Mouse (Mus musculus) forebrain, embryonic 14.5 days (tissue): Measurements from ENCODE around the gene Hmgxb4. TPM values are rescaled to one million over a fixed set of nuclear protein-coding genes. Genes with fewer than 3 reads are reported as not detected.

Source experiments
- ATAC-seq: fragments of 200-750 bp; cut with Nextera tagmentation; 2 replicates; pipeline ENCODE4 v1.8.0; 2017; ENCODE audit warnings: mild to moderate bottlenecking, moderate library complexity
- DNase-seq: peaks from one replicate; pipeline ENCODE4 v3.0.0-alpha.2; 2015; ENCODE audit warnings: low spot score
- H3K27ac ChIP-seq: fragments of 300-500 bp; sonication (generic); 2 replicates; pipeline ENCODE4 v1.5.1; 2014; ENCODE audit warnings: low read depth, mild to moderate bottlenecking, control low read depth, low read length, moderate library complexity
- H3K27me3 ChIP-seq: fragments of 300-500 bp; sonication (generic); replicated peaks from 2 replicates; pipeline ENCODE4 v1.6.1; 2014; ENCODE audit warnings: low read length, control low read depth, mixed read lengths; ENCODE audit not compliant: control insufficient read depth, insufficient read depth
- H3K36me3 ChIP-seq: fragments of 300-500 bp; sonication (generic); 2 replicates; pipeline ENCODE4 v1.6.1; 2014; ENCODE audit warnings: low read length, control low read depth; ENCODE audit not compliant: control insufficient read depth, insufficient read depth
- H3K4me1 ChIP-seq: fragments of 300-500 bp; sonication (generic); 2 replicates; pipeline ENCODE4 v1.6.1; 2014; ENCODE audit warnings: antibody characterized with exemption, low read length, control low read depth; ENCODE audit not compliant: control insufficient read depth, insufficient read depth
- H3K4me2 ChIP-seq: fragments of 300-500 bp; sonication (generic); 2 replicates; pipeline ENCODE4 v1.6.1; 2014; ENCODE audit warnings: mild to moderate bottlenecking, control low read depth, low read length
- H3K4me3 ChIP-seq: fragments of 300-500 bp; sonication (generic); 2 replicates; pipeline ENCODE4 v1.5.1; 2014; ENCODE audit warnings: low read depth, low read length, control low read depth
- H3K9ac ChIP-seq: fragments of 300-500 bp; sonication (generic); 2 replicates; pipeline ENCODE4 v1.6.1; 2014; ENCODE audit warnings: mild to moderate bottlenecking, low read length, control low read depth, moderate library complexity
- H3K9me3 ChIP-seq: fragments of 300-500 bp; sonication (generic); replicated peaks from 2 replicates; pipeline ENCODE4 v1.6.1; 2016; ENCODE audit warnings: low read length, control low read depth, mixed read lengths; ENCODE audit not compliant: control insufficient read depth
- WGBS: fragments of 180-500 bp; shearing (Covaris S2); extraction: QIAGEN DNeasy Blood & Tissue Kit; methylation state at CpG from one replicate; pipeline ENCODE4 v1.1.7; 2014; 5-methylcytosine and 5-hydroxymethylcytosine counted together
- polyA plus RNA-seq: library from polyadenylated mRNA; unstranded; fragments of >200 nt; fragmentation: Nextera tagmentation; extraction: Ambion mirVana; gene quantifications from 2 replicates; pipeline ENCODE4 v1.2.1, GENCODE M21; 2014

Gene Hmgxb4
- polyA plus RNA-seq, 1 experiment from 2014 or later, result 50.0 TPM

GRCm38 (mm10) chr8:74980060-74980710 is 13.0 kb upstream of the Hmgxb4 start:
- no peak overlapping the region for H3K9ac ChIP-seq
- no peak overlapping the region for H3K27ac ChIP-seq
- no peaks in the 10 kb centered on the region for H3K9me3 ChIP-seq
- H3K4me3 ChIP-seq, result no peak overlapping the region
- no peak overlapping the region for H3K4me2 ChIP-seq
- 72% methylated on average over 9 of the region's 9 CpGs for WGBS
- DNase-seq, result no peak
- H3K27me3 ChIP-seq, result no peaks in the 10 kb centered on the region
- no peaks in the 10 kb centered on the region for H3K4me1 ChIP-seq
- no peak for ATAC-seq
- no peaks in the 10 kb centered on the region for H3K36me3 ChIP-seq

- peak; percentile 50 for ATAC-seq
These were observed 12.5 kb upstream of the Hmgxb4 start for GRCm38 (mm10) chr8:74980711-74981062.

DNA sequence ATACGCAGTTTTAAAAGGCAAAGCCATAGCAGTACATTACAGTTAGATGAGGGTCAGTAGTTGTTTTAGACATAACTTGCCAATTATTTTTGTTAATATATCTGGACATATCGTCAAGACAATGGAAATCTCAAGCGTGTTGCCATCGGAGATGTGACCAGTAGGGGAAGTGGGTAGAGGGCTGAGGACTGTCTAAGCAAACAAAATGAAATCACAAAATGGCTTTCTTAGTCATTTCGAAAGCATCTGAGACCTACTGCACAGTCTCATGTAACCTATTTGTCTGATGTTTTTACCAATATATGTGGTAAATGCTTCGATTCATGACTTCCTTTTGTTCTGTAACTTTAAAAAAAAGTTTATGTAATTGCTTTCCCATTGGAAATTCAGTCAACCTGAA is 11.3 kb upstream of the Hmgxb4 start:
- Histone ChIP-seq H3K4me2 (no peak overlapping the region), H3K27me3 (no peaks in the 10 kb centered on the region), H3K9ac (no peak overlapping the region), H3K4me1 (no peaks in the 10 kb centered on the region), H3K36me3 (no peaks in the 10 kb centered on the region), H3K4me3 (no peak overlapping the region), H3K27ac (no peak overlapping the region), H3K9me3 (no peaks in the 10 kb centered on the region)
- WGBS, result 90% methylated on average over 6 of the region's 6 CpGs
- ATAC-seq, result no peak
- DNase-seq, result no peak

More at GRCm38 (mm10) chr8:74980711-74981062, 12.5 kb upstream of the Hmgxb4 start:
- peak; percentile 69 for DNase-seq
- Histone ChIP-seq H3K4me3 (no peak overlapping the region), H3K27ac (no peak overlapping the region), H3K27me3 (no peaks in the 10 kb centered on the region), H3K4me1 (no peaks in the 10 kb centered on the region), H3K36me3 (no peaks in the 10 kb centered on the region), H3K9me3 (no peaks in the 10 kb centered on the region), H3K4me2 (no peak overlapping the region), H3K9ac (no peak overlapping the region)
- WGBS, result 3% methylated on average over 5 of the region's 5 CpGs

DNA sequence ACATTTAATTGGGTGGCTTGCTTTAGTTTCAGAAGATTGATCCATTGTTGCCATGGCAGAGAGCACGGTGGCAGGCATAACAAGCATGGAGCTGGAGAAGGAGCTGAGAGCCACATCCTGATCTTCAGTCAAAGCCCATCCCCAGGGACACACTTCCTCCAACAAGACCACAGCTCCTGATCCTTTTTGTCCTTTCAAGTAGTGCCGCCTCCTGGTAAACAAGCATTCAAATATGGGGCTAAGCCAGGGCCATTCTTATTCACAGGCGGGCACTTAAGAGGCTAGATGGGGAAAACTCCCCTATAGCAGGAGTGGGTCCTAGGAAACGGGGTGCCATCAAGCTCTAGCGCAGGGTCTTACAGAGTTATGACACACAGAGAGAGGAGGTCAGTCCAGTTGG is 5.7 kb upstream of the Hmgxb4 start:
- Histone ChIP-seq H3K9me3 (no peaks in the 10 kb centered on the region), H3K27ac (no peak overlapping the region), H3K9ac (no peak overlapping the region), H3K36me3 (no peaks in the 10 kb centered on the region), H3K27me3 (no peaks in the 10 kb centered on the region), H3K4me2 (no peak overlapping the region), H3K4me3 (no peak overlapping the region), H3K4me1 (no peaks in the 10 kb centered on the region)
- 74% methylated on average over 5 of the region's 5 CpGs for WGBS
- DNase-seq (no peak), ATAC-seq (no peak)

GRCm38 (mm10) chr8:74990021-74990420 is 3.1 kb upstream of the Hmgxb4 start:
- Histone ChIP-seq H3K4me2 (no peak overlapping the region), H3K36me3 (no peaks in the 10 kb centered on the region), H3K27me3 (no peaks in the 10 kb centered on the region), H3K4me1 (peaks cover 4% of the 10 kb centered on the region), H3K9me3 (no peaks in the 10 kb centered on the region), H3K9ac (no peak overlapping the region), H3K27ac (no peak overlapping the region), H3K4me3 (no peak overlapping the region)
- ATAC-seq, result no peak
- DNase-seq, result no peak
- WGBS, result 29% methylated on average over 15 of the region's 15 CpGs

GRCm38 (mm10) chr8:74993475-74994451 is 607 bp downstream of the Hmgxb4 start:
- DNase-seq (peak; percentile 97), ATAC-seq (peak; percentile 97)
- Histone ChIP-seq H3K27me3 (no peaks in the 10 kb centered on the region), H3K4me1 (peaks cover 4% of the 10 kb centered on the region), H3K4me2 (peak overlapping the region; percentile 60), H3K27ac (peak overlapping the region; percentile 97), H3K36me3 (peaks cover 4% of the 10 kb centered on the region), H3K9ac (peak overlapping the region; percentile 99), H3K4me3 (peak overlapping the region; percentile 87), H3K9me3 (no peaks in the 10 kb centered on the region)
- under 1% methylated on average over 82 of the region's 111 CpGs for WGBS

DNA sequence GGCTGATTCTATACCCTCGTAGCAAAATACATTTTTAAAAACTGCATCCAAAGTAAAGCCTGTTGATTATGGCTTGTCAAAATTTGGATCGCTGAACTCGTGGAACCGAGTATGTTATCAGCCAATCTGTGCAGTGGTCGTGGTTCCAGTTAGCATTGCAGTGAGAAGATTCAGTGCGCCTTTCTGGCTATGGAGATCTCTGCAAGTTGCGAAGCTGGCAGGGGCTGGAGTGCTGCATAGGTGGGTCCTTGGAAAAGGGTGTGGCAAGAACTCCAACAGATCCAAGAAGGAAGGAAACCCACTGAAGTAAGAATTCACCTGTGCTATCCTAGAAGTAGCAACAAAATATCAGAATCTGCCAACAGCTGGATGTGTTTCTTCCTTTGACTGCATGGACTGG is 1.4 kb downstream of the Hmgxb4 start:
- H3K4me1 ChIP-seq, result peaks cover 4% of the 10 kb centered on the region
- peak; percentile 40 for DNase-seq
- H3K27me3 ChIP-seq, result no peaks in the 10 kb centered on the region
- H3K4me2 ChIP-seq, result peak overlapping the region; percentile 60
- H3K4me3 ChIP-seq, result peak overlapping the region; percentile 87
- WGBS, result 4% methylated on average over 7 of the region's 7 CpGs
- no peak overlapping the region for H3K27ac ChIP-seq
- H3K9me3 ChIP-seq, result no peaks in the 10 kb centered on the region
- peak overlapping the region; percentile 99 for H3K9ac ChIP-seq
- H3K36me3 ChIP-seq, result peaks cover 11% of the 10 kb centered on the region
- ATAC-seq, result no peak

GRCm38 (mm10) chr8:75000431-75000830 is 7.3 kb downstream of the Hmgxb4 start:
- no peak for ATAC-seq
- WGBS, result 97% methylated on average over 3 of the region's 3 CpGs

GRCm38 (mm10) chr8:75008826-75009225 is 15.7 kb downstream of the Hmgxb4 start:
- DNase-seq, result no peak
- H3K36me3 ChIP-seq, result peaks cover 40% of the 10 kb centered on the region

More at GRCm38 (mm10) chr8:75000431-75000830, 7.3 kb downstream of the Hmgxb4 start:
- H3K4me1 ChIP-seq, result no peaks in the 10 kb centered on the region
- no peak overlapping the region for H3K9ac ChIP-seq
- peaks cover 51% of the 10 kb centered on the region for H3K36me3 ChIP-seq
- no peak for DNase-seq
- no peaks in the 10 kb centered on the region for H3K27me3 ChIP-seq
- no peak overlapping the region for H3K4me3 ChIP-seq
- no peaks in the 10 kb centered on the region for H3K9me3 ChIP-seq
- H3K4me2 ChIP-seq, result no peak overlapping the region
- no peak overlapping the region for H3K27ac ChIP-seq

More at GRCm38 (mm10) chr8:75008826-75009225, 15.7 kb downstream of the Hmgxb4 start:
- no peak for ATAC-seq
- Histone ChIP-seq H3K9ac (no peak overlapping the region), H3K4me1 (no peaks in the 10 kb centered on the region), H3K4me2 (no peak overlapping the region), H3K9me3 (no peaks in the 10 kb centered on the region), H3K27me3 (no peaks in the 10 kb centered on the region), H3K27ac (no peak overlapping the region), H3K4me3 (no peak overlapping the region)
- 93% methylated on average over 2 of the region's 2 CpGs for WGBS
